Mouse (Mus musculus) neural tube, embryonic 15.5 days (tissue): Measurements from ENCODE around the gene C77080. TPM values are rescaled to one million over a fixed set of nuclear protein-coding genes. Genes with fewer than 3 reads are reported as not detected.
"Not testable (repeated sequence)": the region's sequence is repeated elsewhere in the genome, so short reads cannot be mapped to it uniquely, and the experiment has no call there.

ENCODE experiments used
- ATAC-seq: fragments of 200-750 bp; cut with Nextera tagmentation; 2 replicates; pipeline ENCODE4 v1.8.0; 2017; ENCODE audit warnings: mild to moderate bottlenecking, moderate TSS enrichment, moderate library complexity; ENCODE audit not compliant: low FRiP score
- H3K27ac ChIP-seq: fragments of 300-500 bp; sonication (generic); replicated peaks from 2 replicates; pipeline ENCODE4 v1.5.1; 2015; ENCODE audit warnings: mild to moderate bottlenecking, inconsistent platforms
- H3K27me3 ChIP-seq: fragments of 300-500 bp; sonication (generic); replicated peaks from 2 replicates; pipeline ENCODE4 v1.6.1; 2015; ENCODE audit warnings: inconsistent platforms
- H3K36me3 ChIP-seq: fragments of 300-500 bp; sonication (generic); 2 replicates; pipeline ENCODE4 v1.6.1; 2015; ENCODE audit warnings: inconsistent platforms
- H3K4me1 ChIP-seq: fragments of 300-500 bp; sonication (generic); 2 replicates; pipeline ENCODE4 v1.6.1; 2015; ENCODE audit warnings: inconsistent platforms
- H3K4me2 ChIP-seq: fragments of 300-500 bp; sonication (generic); 2 replicates; pipeline ENCODE4 v1.6.1; 2015; ENCODE audit warnings: inconsistent platforms, mild to moderate bottlenecking, moderate library complexity
- H3K4me3 ChIP-seq: fragments of 300-500 bp; sonication (generic); replicated peaks from 2 replicates; pipeline ENCODE4 v1.5.1; 2015; ENCODE audit warnings: mild to moderate bottlenecking, inconsistent platforms
- H3K9ac ChIP-seq: fragments of 300-500 bp; sonication (generic); replicated peaks from 2 replicates; pipeline ENCODE4 v1.6.1; 2015; ENCODE audit warnings: mild to moderate bottlenecking, inconsistent platforms
- H3K9me3 ChIP-seq: fragments of 300-500 bp; sonication (generic); replicated peaks from 2 replicates; pipeline ENCODE4 v1.6.1; 2016; ENCODE audit warnings: inconsistent platforms
- whole genome bisulfite sequencing: fragments of 180-500 bp; shearing (Covaris S2); methylation state at CpG from one replicate; pipeline ENCODE4 v1.1.7; 2015; ENCODE audit warnings: mixed read lengths; 5-methylcytosine and 5-hydroxymethylcytosine counted together
- polyA plus RNA-seq: library from polyadenylated mRNA; unstranded; fragments of >200 nt; fragmentation: Nextera tagmentation; extraction: Ambion mirVana; gene quantifications from 2 replicates; pipeline ENCODE4 v1.2.1, GENCODE M21; 2015

Gene C77080
- polyA plus RNA-seq, 1 experiment from 2014 or later = 6.0 TPM

DNA sequence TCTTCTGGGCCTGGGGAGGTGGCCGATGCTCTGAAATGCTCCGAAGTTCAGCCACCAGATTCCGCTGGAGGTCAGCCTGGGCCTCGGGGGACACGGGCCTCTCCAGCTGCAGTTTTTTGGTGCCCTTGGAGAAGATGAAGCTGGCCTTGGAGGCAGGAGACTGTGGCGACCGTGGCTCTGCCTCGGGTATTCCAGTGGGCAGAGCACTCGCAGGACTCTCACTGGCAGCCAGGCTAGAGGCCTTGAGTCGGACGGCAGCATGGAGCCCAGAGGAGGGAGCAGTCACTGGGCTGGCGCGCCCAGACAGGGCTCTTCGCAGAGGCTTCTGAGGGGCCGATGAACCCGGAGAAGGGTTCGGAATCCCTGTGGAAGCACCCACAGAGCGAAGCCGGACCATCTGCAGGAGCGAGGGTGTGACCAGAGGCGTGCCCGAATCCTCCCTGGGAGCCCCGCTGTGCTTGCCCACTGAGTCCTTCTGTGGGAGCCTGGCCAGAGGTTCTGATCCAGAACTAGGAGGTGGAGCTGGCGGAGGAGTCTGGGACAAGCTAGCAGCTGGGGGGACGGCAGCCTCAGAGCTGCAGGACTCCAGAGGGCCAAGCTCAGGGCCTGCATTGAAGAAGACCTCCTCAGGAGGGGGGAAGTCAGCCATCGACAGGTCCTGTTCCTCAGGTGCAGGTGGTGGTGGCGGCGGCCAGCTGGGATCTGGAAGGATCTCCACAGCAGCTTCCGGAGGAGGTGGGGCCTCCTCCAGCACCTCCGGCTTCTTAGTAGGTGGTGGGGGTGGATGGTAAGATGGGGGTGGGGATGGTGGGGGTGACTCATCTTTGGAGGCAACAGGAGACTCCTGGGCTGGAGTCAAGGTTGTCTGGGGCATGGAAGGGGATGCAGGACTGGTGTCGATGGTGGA is 38.9 kb downstream of the C77080 start:
- H3K9ac ChIP-seq = no peak overlapping the region
- ATAC-seq = no peak
- no peak overlapping the region for H3K4me2 ChIP-seq
- H3K9me3 ChIP-seq = no peaks in the 10 kb centered on the region
- H3K36me3 ChIP-seq = peaks cover 61% of the 10 kb centered on the region
- H3K4me1 ChIP-seq = peaks cover 38% of the 10 kb centered on the region
- no peak overlapping the region for H3K27ac ChIP-seq
- no peaks in the 10 kb centered on the region for H3K27me3 ChIP-seq
- no peak overlapping the region for H3K4me3 ChIP-seq
- 77% methylated on average over 31 of the region's 31 CpGs for WGBS

DNA sequence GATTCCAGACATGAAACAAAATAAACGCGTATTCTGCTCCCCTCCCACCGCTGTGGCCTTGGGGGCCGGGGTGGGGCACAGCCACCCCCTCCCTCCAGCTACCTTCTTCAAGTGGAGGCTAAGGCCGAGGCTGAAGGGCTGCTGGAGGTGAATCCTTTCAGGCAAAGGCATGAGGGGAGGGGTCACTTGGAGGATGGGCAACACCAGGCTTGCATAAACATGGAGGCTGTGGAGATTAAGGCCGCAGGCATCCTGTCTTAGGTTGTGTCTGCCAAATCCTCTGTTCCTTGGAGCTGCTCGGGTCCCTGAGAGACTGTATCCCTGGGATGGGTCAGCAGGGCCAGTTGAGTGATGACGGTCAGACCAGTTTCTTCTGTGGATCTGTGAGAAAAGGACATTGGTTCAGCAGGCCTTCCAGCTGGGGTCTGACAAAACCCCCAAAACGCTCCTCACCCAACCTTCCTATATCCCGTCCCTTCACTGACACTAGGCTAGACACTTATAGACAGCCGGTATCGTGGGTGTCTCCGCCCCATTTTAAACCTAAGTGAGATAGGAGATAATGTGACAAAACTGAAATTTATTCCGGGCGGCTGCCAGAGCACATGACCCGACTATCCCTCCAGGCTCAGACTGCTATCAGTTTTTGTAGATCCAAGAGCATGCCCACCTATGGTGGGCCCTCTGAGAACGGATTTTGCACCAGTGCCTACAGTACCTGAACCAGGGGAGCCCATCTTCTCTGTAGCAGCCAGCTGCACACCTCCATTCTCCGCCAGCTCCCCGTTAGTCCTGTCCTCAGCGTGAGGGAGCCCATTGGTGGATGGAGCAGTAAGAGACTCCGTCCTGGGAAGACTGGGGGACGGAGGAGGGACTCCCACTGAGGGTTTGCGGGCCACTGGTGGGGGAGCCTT is 39.9 kb downstream of the C77080 start:
- no peaks in the 10 kb centered on the region for H3K9me3 ChIP-seq
- H3K36me3 ChIP-seq = peaks cover 70% of the 10 kb centered on the region
- no peak for ATAC-seq
- peaks cover 29% of the 10 kb centered on the region for H3K4me1 ChIP-seq
- H3K27ac ChIP-seq = no peak overlapping the region
- H3K27me3 ChIP-seq = no peaks in the 10 kb centered on the region
- H3K4me3 ChIP-seq = no peak overlapping the region
- 82% methylated on average over 23 of the region's 23 CpGs for WGBS
- no peak overlapping the region for H3K9ac ChIP-seq
- H3K4me2 ChIP-seq = no peak overlapping the region

DNA sequence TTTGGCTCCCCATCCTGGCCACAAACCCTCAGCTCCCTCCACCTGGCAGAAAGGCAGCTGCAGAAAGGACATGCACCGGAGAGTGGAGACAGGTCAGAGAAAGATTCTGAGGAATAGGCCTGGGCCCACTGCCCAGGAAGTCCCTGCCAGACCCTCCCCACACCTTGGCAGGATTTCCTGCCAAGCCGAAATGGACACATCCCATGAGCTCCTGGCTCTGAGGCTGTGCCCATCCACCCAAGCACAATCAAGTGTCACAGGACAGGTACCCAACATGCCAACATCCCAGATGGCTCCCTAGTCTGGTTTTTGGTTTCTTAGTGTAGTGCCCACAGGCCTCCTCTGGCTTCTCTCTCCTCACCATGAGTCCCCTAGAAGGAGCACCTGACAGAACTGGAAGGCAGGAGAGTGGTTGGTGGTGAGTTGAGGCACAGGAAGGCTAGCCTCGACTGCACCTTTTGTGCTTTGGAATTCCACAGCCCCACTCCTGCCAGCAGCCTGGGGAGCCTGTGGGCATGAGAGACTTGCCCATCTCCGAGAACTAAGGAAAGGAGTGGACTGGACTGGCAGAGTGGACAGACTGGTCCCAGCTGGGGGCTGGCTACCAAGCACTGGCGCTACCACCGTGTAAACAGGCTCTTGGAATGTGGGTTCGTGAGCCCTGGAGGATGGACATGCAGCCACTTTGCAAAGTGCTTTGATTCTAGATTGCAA is 40.7 kb downstream of the C77080 start:
- Histone ChIP-seq H3K9me3 (no peaks in the 10 kb centered on the region), H3K27ac (no peak overlapping the region), H3K4me2 (no peak overlapping the region), H3K36me3 (peaks cover 77% of the 10 kb centered on the region), H3K4me1 (peaks cover 21% of the 10 kb centered on the region), H3K4me3 (no peak overlapping the region), H3K27me3 (no peaks in the 10 kb centered on the region), H3K9ac (no peak overlapping the region)
- 84% methylated on average over 7 of the region's 7 CpGs for WGBS
- ATAC-seq = no peak

DNA sequence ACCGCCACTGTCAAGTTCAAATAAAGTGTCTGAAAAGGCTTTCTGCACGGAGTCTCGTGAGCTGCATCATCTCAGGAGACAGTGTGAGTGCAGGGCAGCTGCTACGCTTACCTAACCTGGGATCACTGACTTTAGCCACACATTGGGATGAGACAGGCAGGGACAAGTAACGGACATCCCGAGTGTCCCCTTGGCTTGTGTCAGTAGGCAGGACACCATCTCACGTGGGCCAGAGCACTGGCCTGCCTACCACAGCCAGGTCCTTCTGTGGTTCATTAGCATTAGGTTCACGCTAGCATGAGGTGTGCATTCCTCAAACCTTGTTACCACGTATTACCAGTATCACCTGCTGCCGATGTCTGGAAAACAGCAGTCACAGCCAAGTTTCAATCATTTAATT is 42.0 kb downstream of the C77080 start:
- Histone ChIP-seq H3K9me3 (no peaks in the 10 kb centered on the region), H3K27me3 (no peaks in the 10 kb centered on the region), H3K36me3 (peaks cover 83% of the 10 kb centered on the region), H3K4me2 (no peak overlapping the region), H3K9ac (no peak overlapping the region), H3K4me1 (peaks cover 14% of the 10 kb centered on the region), H3K4me3 (no peak overlapping the region), H3K27ac (no peak overlapping the region)
- no peak for ATAC-seq
- WGBS = 86% methylated on average over 10 of the region's 10 CpGs

DNA sequence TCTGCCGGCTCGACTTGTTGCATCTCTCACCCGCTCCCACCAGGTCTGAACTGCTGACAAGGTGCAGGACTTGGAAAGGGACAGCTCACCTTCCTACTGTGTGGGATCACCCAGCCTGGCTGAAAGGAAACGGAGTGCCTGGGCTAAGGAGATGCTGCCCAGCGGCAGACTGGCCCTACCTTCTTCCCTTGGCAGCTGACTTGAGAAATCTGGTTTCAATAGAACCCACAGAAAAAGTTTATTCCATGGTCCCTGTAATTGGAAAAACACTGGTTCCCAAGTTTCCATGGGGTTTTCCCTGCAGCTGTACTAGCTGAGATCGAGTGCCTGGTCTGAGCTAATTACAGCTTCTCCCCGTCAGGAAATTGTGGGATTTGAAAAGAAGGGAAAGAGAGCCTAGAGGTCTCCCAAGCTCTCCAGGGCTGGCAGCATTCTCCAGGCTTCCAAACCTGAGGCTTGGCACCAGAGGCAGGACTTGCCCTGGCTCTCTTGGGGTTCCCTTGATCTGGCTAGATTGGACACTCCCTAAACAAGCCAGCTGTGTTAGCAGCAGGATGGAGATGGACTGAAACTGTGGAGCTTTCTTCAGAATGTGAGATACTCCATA is 42.5 kb downstream of the C77080 start:
- no peaks in the 10 kb centered on the region for H3K9me3 ChIP-seq
- H3K4me3 ChIP-seq = no peak overlapping the region
- no peak for ATAC-seq
- H3K4me1 ChIP-seq = peaks cover 9% of the 10 kb centered on the region
- H3K4me2 ChIP-seq = no peak overlapping the region
- no peaks in the 10 kb centered on the region for H3K27me3 ChIP-seq
- no peak overlapping the region for H3K9ac ChIP-seq
- WGBS = 87% methylated on average over 7 of the region's 7 CpGs
- no peak overlapping the region for H3K27ac ChIP-seq
- peaks cover 89% of the 10 kb centered on the region for H3K36me3 ChIP-seq

DNA sequence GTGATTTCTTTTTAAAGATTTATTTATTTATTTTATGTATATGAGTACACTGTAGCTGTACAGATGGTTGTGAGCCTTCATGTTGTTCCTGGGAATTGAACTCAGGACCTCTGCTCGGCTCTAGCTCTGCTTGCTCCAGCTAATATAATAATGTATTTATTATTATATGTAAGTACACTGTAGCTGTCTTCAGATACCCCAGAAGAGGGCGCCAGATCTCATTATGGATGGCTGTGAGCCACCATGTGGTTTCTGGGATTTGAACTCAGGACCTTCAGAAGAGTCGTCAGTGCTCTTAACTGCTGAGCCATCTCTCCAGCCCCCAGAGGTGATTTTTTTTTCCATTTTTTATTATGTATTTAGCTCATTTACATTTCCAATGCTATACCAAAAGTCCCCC is 48.7 kb downstream of the C77080 start:
- not testable (repeated sequence) for H3K4me1 ChIP-seq, H3K9me3 ChIP-seq, ATAC-seq, H3K9ac ChIP-seq, H3K4me3 ChIP-seq, H3K4me2 ChIP-seq, H3K27me3 ChIP-seq, H3K27ac ChIP-seq
- WGBS = 72% methylated on average over 3 of the region's 3 CpGs
- peaks cover 90% of the 10 kb centered on the region for H3K36me3 ChIP-seq

DNA sequence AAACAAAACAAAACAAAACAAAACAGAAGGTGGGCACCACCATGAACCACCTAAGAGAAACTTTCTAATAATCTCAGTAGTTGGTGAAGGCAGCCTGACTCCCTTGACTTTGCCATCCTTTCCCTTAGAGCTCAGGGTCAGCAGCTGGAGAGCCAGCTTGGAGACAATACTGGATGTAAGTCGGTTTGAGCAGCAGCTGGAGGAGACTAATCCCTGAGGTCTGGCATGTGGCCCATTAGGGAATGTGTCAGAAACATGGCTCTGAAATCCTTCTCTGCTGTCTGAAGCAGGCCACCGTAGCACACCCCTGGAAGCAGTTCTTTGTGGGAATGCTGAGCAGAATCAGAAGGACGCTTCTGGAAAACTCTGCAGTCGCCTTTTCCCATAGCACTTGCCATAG is 49.7 kb downstream of the C77080 start:
- H3K27me3 ChIP-seq = no peaks in the 10 kb centered on the region
- no peaks in the 10 kb centered on the region for H3K4me1 ChIP-seq
- no peak overlapping the region for H3K4me3 ChIP-seq
- no peak overlapping the region for H3K27ac ChIP-seq
- 83% methylated on average over 4 of the region's 4 CpGs for WGBS
- no peak for ATAC-seq
- H3K36me3 ChIP-seq = peaks cover 90% of the 10 kb centered on the region
- no peaks in the 10 kb centered on the region for H3K9me3 ChIP-seq
- no peak overlapping the region for H3K9ac ChIP-seq
- H3K4me2 ChIP-seq = no peak overlapping the region

DNA sequence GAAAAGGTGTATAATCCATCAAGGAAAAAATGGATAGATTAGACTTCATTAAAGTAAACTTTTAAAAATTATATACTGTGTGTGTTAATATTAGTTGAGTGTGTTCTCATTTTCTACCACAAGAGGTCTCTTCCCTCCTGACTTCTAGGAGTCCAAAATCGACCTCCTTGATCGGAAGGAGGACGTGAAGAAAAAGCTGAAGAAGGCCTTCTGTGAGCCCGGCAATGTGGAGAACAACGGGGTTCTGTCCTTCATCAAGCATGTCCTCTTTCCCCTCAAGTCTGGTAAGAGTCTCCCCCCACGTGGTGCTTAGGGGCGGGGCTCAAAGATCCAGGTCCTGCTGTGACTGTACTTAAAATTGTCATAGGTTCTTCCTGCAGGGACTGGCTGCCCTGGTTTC is 51.7 kb downstream of the C77080 start:
- no peaks in the 10 kb centered on the region for H3K9me3 ChIP-seq
- no peak overlapping the region for H3K4me3 ChIP-seq
- H3K4me1 ChIP-seq = no peaks in the 10 kb centered on the region
- ATAC-seq = no peak
- H3K27me3 ChIP-seq = no peaks in the 10 kb centered on the region
- no peak overlapping the region for H3K27ac ChIP-seq
- H3K9ac ChIP-seq = no peak overlapping the region
- H3K36me3 ChIP-seq = peaks cover 87% of the 10 kb centered on the region
- H3K4me2 ChIP-seq = no peak overlapping the region
- WGBS = 54% methylated on average over 7 of the region's 7 CpGs

DNA sequence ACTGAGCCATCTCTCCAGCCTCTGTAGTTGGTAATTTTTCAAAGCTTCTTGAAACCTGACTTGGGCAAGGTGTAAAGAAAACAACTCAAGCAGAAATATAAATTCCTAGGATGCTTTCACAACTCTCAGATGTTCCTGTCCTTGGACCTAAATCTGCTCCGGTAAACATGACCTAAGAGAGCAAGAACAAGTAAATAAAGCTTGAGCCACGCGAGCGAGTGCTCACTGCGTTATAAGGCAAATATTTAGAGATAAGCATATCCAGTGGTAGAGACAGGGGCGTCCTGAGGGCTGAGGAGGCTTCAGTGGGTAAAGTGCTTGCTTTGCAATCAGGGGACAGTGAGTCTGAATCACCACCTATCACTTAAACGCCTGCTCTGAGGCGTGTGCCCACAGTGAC is 54.4 kb downstream of the C77080 start:
- Histone ChIP-seq H3K27me3 (no peaks in the 10 kb centered on the region), H3K27ac (no peak overlapping the region), H3K4me1 (no peaks in the 10 kb centered on the region), H3K4me2 (no peak overlapping the region), H3K9ac (no peak overlapping the region), H3K36me3 (peaks cover 88% of the 10 kb centered on the region), H3K4me3 (no peak overlapping the region), H3K9me3 (no peaks in the 10 kb centered on the region)
- WGBS = 94% methylated on average over 8 of the region's 8 CpGs
- ATAC-seq = no peak

DNA sequence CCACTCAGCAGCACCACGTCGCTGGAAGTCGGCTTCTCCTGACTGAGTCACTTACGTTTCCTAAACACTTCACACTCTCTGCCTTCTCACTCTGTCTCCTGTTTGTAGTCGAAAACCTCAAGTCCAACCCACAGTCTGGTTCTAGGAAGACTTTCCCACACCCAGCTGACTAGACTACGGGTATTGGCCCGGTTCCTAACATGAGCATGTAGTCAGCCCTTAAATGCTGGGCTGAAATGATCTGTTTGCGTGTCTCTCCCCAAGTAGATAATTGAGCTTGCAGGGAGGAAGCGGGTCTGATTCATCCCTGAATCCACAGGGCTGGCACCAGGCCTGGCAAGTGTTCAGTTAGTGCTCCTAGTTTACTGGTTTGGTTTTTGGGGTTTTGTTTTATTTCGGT is 56.5 kb downstream of the C77080 start:
- H3K9ac ChIP-seq = no peak overlapping the region
- no peak overlapping the region for H3K4me2 ChIP-seq
- no peak overlapping the region for H3K4me3 ChIP-seq
- H3K4me1 ChIP-seq = no peaks in the 10 kb centered on the region
- H3K36me3 ChIP-seq = peaks cover 84% of the 10 kb centered on the region
- no peak for ATAC-seq
- no peaks in the 10 kb centered on the region for H3K27me3 ChIP-seq
- H3K9me3 ChIP-seq = no peaks in the 10 kb centered on the region
- no peak overlapping the region for H3K27ac ChIP-seq
- WGBS = 95% methylated on average over 10 of the region's 10 CpGs

DNA sequence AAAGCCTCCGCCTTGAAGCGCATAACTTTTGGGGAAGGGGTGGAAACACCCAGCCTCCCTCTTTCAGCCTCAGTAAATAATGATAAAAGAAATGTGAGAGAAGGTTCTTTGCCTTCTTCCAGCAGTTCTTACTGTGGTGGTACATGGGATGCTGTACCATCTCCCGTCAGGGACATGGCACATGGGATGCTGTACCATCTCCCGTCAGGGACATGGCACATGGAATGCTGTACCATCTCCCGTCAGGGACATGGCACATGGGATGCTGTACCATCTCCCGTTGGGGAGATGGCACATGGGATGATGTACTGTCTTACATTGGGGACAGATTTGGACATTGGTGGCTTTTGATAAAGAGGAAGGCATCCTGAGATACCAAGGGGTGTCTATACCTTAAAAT is 63.7 kb downstream of the C77080 start:
- Histone ChIP-seq H3K4me3 (no peak overlapping the region), H3K27me3 (no peaks in the 10 kb centered on the region), H3K4me2 (no peak overlapping the region), H3K4me1 (no peaks in the 10 kb centered on the region), H3K36me3 (peaks cover 63% of the 10 kb centered on the region), H3K9ac (no peak overlapping the region), H3K27ac (no peak overlapping the region), H3K9me3 (no peaks in the 10 kb centered on the region)
- no peak for ATAC-seq
- WGBS = 98% methylated on average over 6 of the region's 6 CpGs
